Mouse (Mus musculus): Measurements from ENCODE around the gene Bicd2. TPM values are rescaled to one million over a fixed set of nuclear protein-coding genes. Genes with fewer than 3 reads are reported as not detected.

The Bicd2 gene
- total RNA-seq, 2 experiments from 2014 or later = 53.9 to 54.6 TPM

DNA sequence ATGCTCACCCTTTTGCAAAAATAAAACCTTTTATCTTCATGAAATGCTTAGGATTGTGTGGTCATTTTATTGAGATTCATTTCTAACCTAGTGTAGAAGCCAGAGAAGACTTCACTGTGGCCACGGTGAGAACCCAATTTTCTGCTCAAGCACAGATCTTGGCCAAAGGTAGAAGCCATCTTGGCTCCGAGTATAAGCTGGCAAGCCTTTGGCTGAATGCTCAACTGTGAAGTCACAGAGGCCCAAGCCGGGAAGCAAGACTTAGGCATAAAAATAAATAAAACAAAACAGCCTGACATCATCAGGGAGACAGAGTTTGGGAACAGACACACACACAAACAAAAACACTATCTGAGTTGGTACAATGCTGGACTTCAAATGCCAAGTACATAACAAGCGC is 13.3 kb upstream of the Bicd2 start:
- TF ChIP-seq CTCF (IDR thresholded peaks at IDR 0.05) = no peak
- H3K27ac ChIP-seq = no peak overlapping the region
- intact Hi-C loops (cut with DNase I) = no loop called here

DNA sequence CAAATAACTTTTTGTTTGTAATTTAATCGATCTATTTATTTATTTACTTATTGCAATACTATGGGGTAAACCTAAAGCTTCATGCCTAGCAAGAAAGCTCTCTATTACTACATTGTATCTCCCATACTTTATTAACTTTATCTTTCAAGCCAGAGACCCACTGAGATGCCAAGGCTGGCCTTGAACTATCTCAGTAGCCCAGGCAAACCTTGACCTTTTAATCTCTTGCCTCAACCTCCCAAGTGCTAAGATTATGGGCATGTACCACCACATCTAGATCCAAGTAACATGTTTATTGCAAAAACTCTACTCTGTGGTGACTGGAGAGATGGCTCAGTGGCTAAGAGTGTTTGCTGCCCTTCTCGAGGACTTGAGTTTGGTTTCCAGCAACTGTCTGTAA is 8.1 kb upstream of the Bicd2 start:
- no peak overlapping the region for H3K27ac ChIP-seq
- no peak for DNase-seq (ENCODE audit: extremely low spot score in 1 of 2, low spot score in 2 of 2)
- intact Hi-C loops (cut with DNase I) = no loop called here
- no peak for TF ChIP-seq CTCF (IDR thresholded peaks at IDR 0.05)
- H3K4me3 ChIP-seq = no peak overlapping the region

More for the DNA sequence above, 13.3 kb upstream of the Bicd2 start:
- H3K4me3 ChIP-seq = no peak overlapping the region
- DNase-seq (ENCODE audit: extremely low spot score in 1 of 2, low spot score in 2 of 2) = no peak

GRCm38 (mm10) chr13:49335077-49335982 is 6.1 kb upstream of the Bicd2 start:
- TF ChIP-seq CTCF (IDR thresholded peaks at IDR 0.05) = no peak
- intact Hi-C loops (cut with DNase I) = no loop called here
- H3K4me3 ChIP-seq = no peak overlapping the region
- H3K27ac ChIP-seq = no peak overlapping the region
- DNase-seq (ENCODE audit: extremely low spot score in 1 of 2, low spot score in 2 of 2) = no peak

- no peak overlapping the region for H3K4me3 ChIP-seq
- DNase-seq (ENCODE audit: extremely low spot score in 1 of 2, low spot score in 2 of 2) = peak in 1 of 2 experiments; percentile 63
- intact Hi-C loops (cut with DNase I) = loop anchor here (1.0 kb wide), 1 partner anchor 42 kb away; no protein-coding TSS in a partner anchor
- H3K27ac ChIP-seq = no peak overlapping the region
- peak; percentile 79 for TF ChIP-seq CTCF (IDR thresholded peaks at IDR 0.05)
These were observed 2.4 kb upstream of the Bicd2 start for GRCm38 (mm10) chr13:49338893-49339546.

DNA sequence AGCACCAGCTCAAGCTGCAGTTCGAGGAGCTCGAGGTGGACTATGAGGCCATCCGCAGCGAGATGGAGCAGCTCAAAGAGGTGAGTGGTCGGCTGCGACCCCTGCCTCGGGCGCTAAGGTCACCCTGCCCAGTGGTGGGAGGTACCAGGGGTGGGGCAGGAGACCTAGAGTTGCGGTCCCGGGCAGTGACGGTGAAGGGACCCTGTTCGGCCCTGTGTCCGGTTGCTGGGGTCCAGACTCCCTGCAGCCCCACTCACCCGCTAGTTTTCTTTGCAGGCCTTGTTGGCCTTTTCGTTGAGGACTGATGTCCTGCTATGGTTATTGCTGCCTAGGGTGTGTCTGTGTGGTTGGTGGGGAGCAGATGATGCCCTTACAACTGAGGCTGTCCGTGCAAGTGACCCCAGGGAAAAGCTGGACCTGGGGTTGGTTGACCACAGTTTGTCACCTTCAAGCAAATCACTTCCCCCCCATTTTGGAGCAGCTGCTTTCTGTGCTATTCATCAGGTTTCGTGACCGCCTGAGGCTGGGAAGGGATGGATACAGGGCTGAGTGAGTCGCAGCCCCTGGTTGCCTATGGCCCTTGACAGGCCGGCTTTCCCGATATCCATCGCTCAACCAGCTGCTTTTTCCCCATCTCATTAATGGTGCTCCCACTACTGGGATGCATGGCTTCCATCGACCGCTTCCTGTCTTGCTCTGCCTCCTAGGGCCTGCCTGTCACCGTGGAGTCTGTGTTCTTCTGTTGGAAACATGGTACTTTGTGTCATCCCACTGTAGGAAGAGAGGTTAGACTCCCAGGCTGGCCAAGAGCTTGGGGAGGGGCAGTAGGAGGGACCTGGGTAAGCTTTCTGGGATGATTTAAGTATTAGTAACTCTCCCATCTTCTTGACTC is 692 bp downstream of the Bicd2 start:
- Histone ChIP-seq H3K4me3 (peak overlapping the region; percentile 99), H3K27ac (peak overlapping the region; percentile 91)
- intact Hi-C loops (cut with DNase I) = loop anchor here (1.0 to 5.0 kb wide), 3 partner anchors 29 to 310 kb away; partner anchors contain the start of genes Cenpp, Ippk and Nol8
- DNase-seq (ENCODE audit: extremely low spot score in 1 of 2, low spot score in 2 of 2) = no peak
- TF ChIP-seq CTCF (IDR thresholded peaks at IDR 0.05) = no peak

- Histone ChIP-seq H3K4me3 (peak overlapping the region; percentile 99), H3K27ac (no peak overlapping the region)
- TF ChIP-seq CTCF (IDR thresholded peaks at IDR 0.05) = no peak
- DNase-seq (ENCODE audit: extremely low spot score in 1 of 2, low spot score in 2 of 2) = no peak
- intact Hi-C loops (cut with DNase I) = loop anchor here (2.0 to 5.0 kb wide), 2 partner anchors 28 to 310 kb away; partner anchors contain the start of genes Cenpp and Nol8
These were observed 1.3 kb downstream of the Bicd2 start for GRCm38 (mm10) chr13:49342723-49343100.

- intact Hi-C loops (cut with DNase I) = loop anchor here (5.0 kb wide), 1 partner anchor 308 kb away; the partner anchor contains the start of genes Cenpp and Nol8
- no peak overlapping the region for H3K27ac ChIP-seq
- TF ChIP-seq CTCF (IDR thresholded peaks at IDR 0.05) = no peak
- H3K4me3 ChIP-seq = no peak overlapping the region
- DNase-seq (ENCODE audit: extremely low spot score in 1 of 2, low spot score in 2 of 2) = no peak
These were observed 3.2 kb downstream of the Bicd2 start for GRCm38 (mm10) chr13:49344567-49344966.

- Histone ChIP-seq H3K4me3 (no peak overlapping the region), H3K27ac (0 out of 2 replicates have a peak overlapping the region, but pooled peaks have one; percentile 8)
- no peak for TF ChIP-seq CTCF (IDR thresholded peaks at IDR 0.05)
- intact Hi-C loops (cut with DNase I) = no loop called here
- no peak for DNase-seq (ENCODE audit: extremely low spot score in 1 of 2, low spot score in 2 of 2)
These were observed 4.1 kb downstream of the Bicd2 start for GRCm38 (mm10) chr13:49345476-49345875.

DNA sequence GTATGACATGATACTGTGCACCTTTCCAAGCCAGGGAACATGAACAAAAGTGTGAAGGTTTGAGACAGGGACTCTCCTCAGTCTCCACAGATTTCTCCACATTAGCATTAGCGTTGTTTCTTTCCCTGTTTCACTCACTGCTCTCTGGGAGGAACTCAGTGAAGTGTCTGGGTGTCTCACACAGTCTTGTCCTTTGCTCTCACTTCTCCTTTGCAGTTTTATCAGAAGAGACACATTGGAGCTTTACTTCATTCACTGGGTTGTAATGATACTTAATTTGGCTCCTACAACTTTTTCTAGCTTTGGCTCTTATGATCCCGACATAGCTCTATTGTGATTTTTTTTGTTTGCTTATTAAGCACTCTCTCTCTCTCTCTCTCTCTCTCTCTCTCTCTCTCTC is 7.1 kb downstream of the Bicd2 start:
- H3K27ac ChIP-seq = no peak overlapping the region
- intact Hi-C loops (cut with DNase I) = no loop called here
- H3K4me3 ChIP-seq = no peak overlapping the region
- no peak for DNase-seq (ENCODE audit: extremely low spot score in 1 of 2, low spot score in 2 of 2)
- no peak for TF ChIP-seq CTCF (IDR thresholded peaks at IDR 0.05)

- no peak for DNase-seq (ENCODE audit: extremely low spot score in 1 of 2, low spot score in 2 of 2)
- TF ChIP-seq CTCF (IDR thresholded peaks at IDR 0.05) = no peak
- no peak overlapping the region for H3K27ac ChIP-seq
- H3K4me3 ChIP-seq = no peak overlapping the region
- intact Hi-C loops (cut with DNase I) = no loop called here
These were observed 8.0 kb downstream of the Bicd2 start for GRCm38 (mm10) chr13:49349335-49349734.

GRCm38 (mm10) chr13:49349836-49350505 is 8.6 kb downstream of the Bicd2 start:
- Histone ChIP-seq H3K27ac (no peak overlapping the region), H3K4me3 (no peak overlapping the region)
- no peak for DNase-seq (ENCODE audit: extremely low spot score in 1 of 2, low spot score in 2 of 2)
- TF ChIP-seq CTCF (IDR thresholded peaks at IDR 0.05) = no peak
- intact Hi-C loops (cut with DNase I) = no loop called here
